Mouse (Mus musculus): ENCODE results near the gene B230217C12Rik. TPM values are rescaled to one million over a fixed set of nuclear protein-coding genes. Genes with fewer than 3 reads are reported as not detected.
"Not testable (repeated sequence)": the region's sequence is repeated elsewhere in the genome, so short reads cannot be mapped to it uniquely, and the experiment has no call there.

B230217C12Rik gene
- polyA plus RNA-seq, 1 experiment from 2014 or later: 2.9 TPM

DNA sequence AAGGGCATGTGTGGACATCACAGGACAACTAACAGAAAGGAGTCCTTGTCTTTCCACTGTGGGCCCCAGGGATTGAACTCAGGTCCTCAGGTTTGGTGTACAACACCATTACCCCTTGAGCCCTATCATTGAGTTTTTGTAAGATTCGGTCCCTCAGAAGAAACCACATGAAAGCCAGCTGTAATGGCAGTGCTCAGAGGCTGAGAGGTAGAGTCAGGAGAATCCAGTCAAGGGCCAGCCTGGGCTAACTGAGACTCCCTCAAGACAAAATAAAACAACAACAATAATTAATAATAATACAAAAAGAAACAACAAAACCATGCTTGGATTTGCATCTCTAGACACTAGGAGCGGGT is 467 bp upstream of the B230217C12Rik start:
- H3K4me1 ChIP-seq (replicated peaks): peaks cover 27% of the 10 kb centered on the region
- no peak overlapping the region for H3K4me3 ChIP-seq
- no peaks in the 10 kb centered on the region for H3K9me3 ChIP-seq (replicated peaks)
- no peak overlapping the region for H3K9ac ChIP-seq
- 67% methylated on average over 2 of the region's 2 CpGs for WGBS
- no peak for ATAC-seq (replicated peaks; ENCODE audit: insufficient number of reproducible peaks, insufficient read depth, low FRiP score, low read depth)
- peak overlapping the region; percentile 63; the same call in 1 of the 2 replicates for H3K27ac ChIP-seq
- peak overlapping the region; percentile 63 for H3K4me2 ChIP-seq
- no peaks in the 10 kb centered on the region for H3K27me3 ChIP-seq
- peaks cover 11% of the 10 kb centered on the region for H3K36me3 ChIP-seq

DNA sequence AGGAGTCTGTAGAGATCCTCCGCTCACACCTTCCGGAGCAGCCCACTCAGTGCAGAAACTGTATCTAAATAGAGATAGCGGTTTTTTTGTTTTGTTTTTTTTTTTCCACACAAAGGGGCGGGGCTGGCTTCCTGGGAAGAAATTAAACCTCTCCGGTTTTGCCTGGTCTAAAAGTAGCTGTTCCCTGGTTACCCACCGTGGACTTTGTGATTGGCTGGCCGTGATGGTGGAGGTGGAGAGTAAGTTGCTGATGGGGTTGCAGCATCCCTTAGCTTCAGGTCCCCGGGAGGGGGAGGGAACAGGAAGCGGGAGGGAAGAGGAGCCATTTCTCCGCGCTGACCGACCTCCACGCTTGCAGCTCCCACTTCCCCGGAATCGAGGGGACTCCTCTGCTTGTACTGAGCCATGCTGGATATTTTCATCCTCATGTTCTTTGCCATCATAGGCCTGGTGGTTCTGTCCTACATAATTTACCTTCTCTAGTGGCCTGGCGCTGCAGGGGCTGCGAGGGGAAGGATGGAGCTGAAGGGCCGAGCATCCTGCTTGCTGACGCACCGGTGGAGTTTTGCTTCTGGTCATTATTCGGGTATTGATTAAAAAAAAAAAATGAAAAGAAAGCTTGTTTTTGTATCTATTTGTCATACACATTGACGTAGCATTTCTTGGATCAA is 546 bp downstream of the B230217C12Rik start:
- no peaks in the 10 kb centered on the region for H3K9me3 ChIP-seq (replicated peaks)
- peaks cover 6% of the 10 kb centered on the region; the same call in 1 of the 2 replicates for H3K36me3 ChIP-seq
- peak overlapping the region; percentile 63 for H3K27ac ChIP-seq
- H3K4me3 ChIP-seq: peak overlapping the region; percentile 53
- H3K27me3 ChIP-seq: no peaks in the 10 kb centered on the region
- peak overlapping the region; percentile 38 for H3K9ac ChIP-seq
- peak; percentile 61 for ATAC-seq (replicated peaks; ENCODE audit: insufficient number of reproducible peaks, insufficient read depth, low FRiP score, low read depth)
- peak overlapping the region; percentile 63 for H3K4me2 ChIP-seq
- H3K4me1 ChIP-seq (replicated peaks): peaks cover 27% of the 10 kb centered on the region
- WGBS: 4% methylated on average over 22 of the region's 22 CpGs

DNA sequence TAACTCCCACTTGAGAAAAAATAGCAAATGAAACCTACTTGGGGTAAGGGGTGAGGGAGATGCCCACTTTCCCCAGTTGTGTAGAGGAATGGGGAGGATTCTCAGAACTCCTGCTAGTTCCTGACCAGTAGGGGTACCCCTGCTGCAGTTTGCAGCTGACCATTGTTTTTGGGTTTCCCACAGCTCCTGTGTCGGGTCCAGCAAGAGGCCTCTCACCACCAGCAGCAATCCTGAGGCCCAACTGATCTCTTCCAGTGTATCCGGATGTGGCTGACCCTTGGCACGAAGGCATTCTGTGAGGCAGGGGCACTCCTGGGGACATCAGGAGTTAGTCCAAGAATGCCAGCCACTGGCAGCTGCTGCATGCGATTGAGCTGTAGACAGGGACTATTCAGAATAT is 1.4 kb downstream of the B230217C12Rik start:
- ATAC-seq (replicated peaks; ENCODE audit: insufficient number of reproducible peaks, insufficient read depth, low FRiP score, low read depth): no peak
- Histone ChIP-seq H3K9ac (no peak overlapping the region), H3K4me3 (no peak overlapping the region)

DNA sequence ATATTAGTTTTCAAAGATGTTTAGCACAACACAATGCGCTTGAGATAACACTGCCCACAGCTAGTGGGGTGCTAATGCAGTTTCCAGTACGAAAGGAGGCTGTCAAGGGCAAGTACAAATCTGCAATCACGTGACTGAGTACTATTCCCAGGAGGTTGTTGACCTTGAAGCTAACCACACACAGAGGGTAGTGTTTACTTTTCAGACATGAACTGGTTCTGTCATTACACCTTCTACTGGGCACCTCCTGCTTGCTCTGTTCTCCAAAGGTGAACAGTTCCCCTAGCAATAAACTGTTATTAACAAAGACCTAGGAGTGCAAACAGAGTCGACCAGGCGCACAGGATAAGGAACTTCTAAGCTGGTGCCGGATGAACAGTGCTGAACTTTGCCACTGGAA is 9.8 kb downstream of the B230217C12Rik start:
- Histone ChIP-seq H3K27me3 (no peaks in the 10 kb centered on the region), H3K4me1 (replicated peaks) (no peaks in the 10 kb centered on the region), H3K27ac (peak overlapping the region; percentile 69), H3K4me3 (no peak overlapping the region), H3K36me3 (no peaks in the 10 kb centered on the region), H3K4me2 (no peak overlapping the region), H3K9ac (no peak overlapping the region), H3K9me3 (replicated peaks) (no peaks in the 10 kb centered on the region)
- 54% methylated on average over 6 of the region's 6 CpGs for WGBS
- 0 out of 2 replicates have a peak, but pooled peaks have one; percentile 47 for ATAC-seq (replicated peaks; ENCODE audit: insufficient number of reproducible peaks, insufficient read depth, low FRiP score, low read depth)

More for the DNA sequence above, 1.4 kb downstream of the B230217C12Rik start:
- H3K27me3 ChIP-seq: no peaks in the 10 kb centered on the region
- H3K36me3 ChIP-seq: no peaks in the 10 kb centered on the region
- WGBS: 56% methylated on average over 4 of the region's 4 CpGs
- peak overlapping the region; percentile 63; the same call in 1 of the 2 replicates for H3K4me2 ChIP-seq
- H3K4me1 ChIP-seq (replicated peaks): peaks cover 19% of the 10 kb centered on the region
- H3K9me3 ChIP-seq (replicated peaks): no peaks in the 10 kb centered on the region
- no peak overlapping the region for H3K27ac ChIP-seq

DNA sequence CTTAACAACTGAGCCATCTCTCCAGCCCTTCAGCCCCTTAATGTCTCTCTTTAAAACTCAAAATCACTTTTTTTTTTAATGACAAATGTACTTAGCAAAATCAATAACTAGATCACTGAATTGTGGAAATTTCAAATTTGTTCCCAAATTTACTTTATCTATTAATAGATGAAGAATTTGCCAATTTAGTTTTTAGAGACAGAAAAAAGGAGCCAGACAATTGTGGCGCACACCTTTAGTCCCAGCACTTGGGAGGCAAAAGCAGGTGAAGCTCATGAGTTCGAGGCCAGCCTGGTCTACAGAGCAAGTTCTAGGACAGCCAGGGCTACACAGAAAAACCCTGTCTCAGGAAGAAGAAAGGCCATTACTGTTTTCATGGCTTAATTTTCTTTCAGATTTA is 11.0 kb downstream of the B230217C12Rik start:
- WGBS: 87% methylated on average over 2 of the region's 2 CpGs
- ATAC-seq (replicated peaks; ENCODE audit: insufficient number of reproducible peaks, insufficient read depth, low FRiP score, low read depth): no peak
- Histone ChIP-seq H3K4me1 (replicated peaks) (no peaks in the 10 kb centered on the region), H3K36me3 (no peaks in the 10 kb centered on the region), H3K4me3 (no peak overlapping the region), H3K27ac (no peak overlapping the region), H3K9me3 (replicated peaks) (no peaks in the 10 kb centered on the region), H3K27me3 (no peaks in the 10 kb centered on the region), H3K4me2 (no peak overlapping the region), H3K9ac (no peak overlapping the region)

DNA sequence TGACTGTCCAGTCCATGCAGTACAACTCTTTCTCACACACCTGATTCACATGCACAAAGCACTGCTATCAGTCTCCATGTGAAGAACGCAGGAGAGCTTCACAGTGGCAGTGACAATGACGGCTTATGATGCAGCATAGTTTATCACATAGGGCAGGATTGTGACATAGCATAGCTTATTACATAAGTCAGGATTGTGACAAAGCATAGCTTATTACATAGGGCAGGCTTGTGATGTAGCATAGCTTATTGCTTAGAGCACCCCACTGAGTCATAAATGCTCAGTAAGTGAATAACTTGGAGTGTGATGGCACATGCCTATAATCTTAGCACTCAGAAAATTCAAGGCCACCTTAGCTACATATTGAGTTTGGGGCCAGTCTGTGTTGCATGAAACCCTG is 14.9 kb downstream of the B230217C12Rik start:
- Histone ChIP-seq H3K4me3 (no peak overlapping the region), H3K36me3 (no peaks in the 10 kb centered on the region), H3K4me2 (no peak overlapping the region), H3K9ac (no peak overlapping the region), H3K4me1 (replicated peaks) (no peaks in the 10 kb centered on the region), H3K27me3 (no peaks in the 10 kb centered on the region), H3K27ac (no peak overlapping the region), H3K9me3 (replicated peaks) (no peaks in the 10 kb centered on the region)
- ATAC-seq (replicated peaks; ENCODE audit: insufficient number of reproducible peaks, insufficient read depth, low FRiP score, low read depth): no peak
- WGBS: 85% methylated on average over 2 of the region's 2 CpGs

DNA sequence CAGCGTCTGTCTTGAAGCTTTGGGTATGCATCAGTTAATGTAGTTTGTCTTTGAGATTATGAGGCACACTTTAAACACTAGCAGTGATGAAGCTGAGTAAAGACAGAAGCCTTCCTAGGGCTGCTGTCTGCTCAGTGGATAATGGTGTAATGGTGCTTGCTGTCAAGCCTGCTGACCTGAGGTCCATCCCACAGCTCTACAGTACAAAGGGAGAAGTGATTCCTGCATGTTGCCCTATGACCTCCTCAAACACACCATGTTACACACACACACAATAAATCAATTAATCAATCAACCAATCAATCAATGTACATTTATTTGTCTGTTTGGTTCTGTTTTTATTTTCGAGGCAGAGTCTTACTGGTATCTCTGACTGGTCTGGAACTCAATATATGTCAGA is 21.6 kb downstream of the B230217C12Rik start:
- Histone ChIP-seq H3K4me3 (no peak overlapping the region), H3K4me1 (replicated peaks) (no peaks in the 10 kb centered on the region), H3K4me2 (no peak overlapping the region), H3K9ac (no peak overlapping the region), H3K9me3 (replicated peaks) (no peaks in the 10 kb centered on the region), H3K36me3 (no peaks in the 10 kb centered on the region), H3K27me3 (no peaks in the 10 kb centered on the region), H3K27ac (no peak overlapping the region)
- WGBS: 57% methylated on average over 2 of the region's 2 CpGs
- no peak for ATAC-seq (replicated peaks; ENCODE audit: insufficient number of reproducible peaks, insufficient read depth, low FRiP score, low read depth)

DNA sequence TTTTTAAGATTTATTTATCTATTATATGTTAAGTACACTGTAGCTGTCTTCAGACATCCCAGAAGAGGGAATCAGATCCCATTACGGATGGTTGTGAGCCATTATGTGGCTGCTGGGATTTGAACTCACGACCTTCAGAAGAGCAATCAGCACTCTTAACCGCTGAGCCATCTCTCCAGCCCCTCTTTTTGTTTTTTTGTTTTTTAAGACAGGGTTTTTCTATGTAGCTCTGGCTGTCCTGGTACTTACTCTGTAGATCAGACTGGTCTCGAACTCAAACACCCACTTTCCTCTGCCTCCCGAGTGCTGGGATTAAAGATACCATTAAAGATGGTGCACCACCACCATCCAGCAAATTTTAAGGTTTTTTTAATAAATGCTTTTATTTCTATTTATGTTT is 24.8 kb downstream of the B230217C12Rik start:
- 81% methylated on average over 5 of the region's 5 CpGs for WGBS
- Histone ChIP-seq H3K27ac (no peak overlapping the region), H3K9me3 (replicated peaks) (no peaks in the 10 kb centered on the region)

DNA sequence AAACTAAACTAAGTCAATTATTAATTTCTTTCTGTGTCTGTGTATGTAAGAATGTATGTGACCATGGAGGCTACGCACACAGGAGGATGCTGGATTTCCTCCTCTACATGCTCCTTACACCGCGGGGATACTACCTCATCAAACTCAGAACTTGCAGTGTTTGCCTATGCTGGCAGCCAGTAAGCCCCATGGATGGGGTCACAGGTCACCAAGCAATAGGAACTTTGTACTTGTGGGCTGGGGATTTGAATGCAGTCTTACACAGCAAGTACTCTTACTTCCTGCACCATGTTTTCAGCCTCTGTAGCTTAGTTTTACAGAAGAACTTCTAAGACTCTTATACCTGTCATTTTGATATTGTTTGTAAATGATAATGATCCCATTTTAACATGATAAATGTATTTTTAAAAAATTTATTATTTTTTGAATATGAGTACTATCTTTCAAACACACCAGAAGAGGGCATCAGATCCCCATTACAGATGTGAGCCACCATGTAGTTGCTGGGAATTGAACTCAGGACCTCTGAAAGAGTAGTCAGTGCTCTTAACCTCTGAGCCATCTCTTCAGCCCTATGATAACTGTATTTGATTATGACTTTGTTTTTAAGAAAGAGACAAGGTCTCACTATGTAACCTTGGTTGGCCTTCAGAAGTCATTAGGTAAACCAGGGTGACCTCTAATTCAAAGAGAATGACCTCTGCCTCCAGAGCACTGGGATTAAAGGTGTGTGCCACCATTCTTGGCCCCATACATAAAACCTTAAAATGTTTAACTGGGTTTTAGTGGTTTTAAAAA is 25.7 kb downstream of the B230217C12Rik start:
- Histone ChIP-seq H3K36me3 (no peaks in the 10 kb centered on the region), H3K27me3 (no peaks in the 10 kb centered on the region), H3K9me3 (replicated peaks) (no peaks in the 10 kb centered on the region), H3K4me1 (replicated peaks) (no peaks in the 10 kb centered on the region), H3K9ac (no peak overlapping the region), H3K4me2 (no peak overlapping the region), H3K27ac (no peak overlapping the region), H3K4me3 (no peak overlapping the region)
- WGBS: 86% methylated on average over 3 of the region's 3 CpGs
- no peak for ATAC-seq (replicated peaks; ENCODE audit: insufficient number of reproducible peaks, insufficient read depth, low FRiP score, low read depth)

More for the DNA sequence above, 24.8 kb downstream of the B230217C12Rik start:
- Histone ChIP-seq H3K36me3 (no peaks in the 10 kb centered on the region), H3K9ac (no peak overlapping the region), H3K4me3 (no peak overlapping the region), H3K4me1 (replicated peaks) (no peaks in the 10 kb centered on the region), H3K4me2 (no peak overlapping the region), H3K27me3 (no peaks in the 10 kb centered on the region)
- no peak for ATAC-seq (replicated peaks; ENCODE audit: insufficient number of reproducible peaks, insufficient read depth, low FRiP score, low read depth)

DNA sequence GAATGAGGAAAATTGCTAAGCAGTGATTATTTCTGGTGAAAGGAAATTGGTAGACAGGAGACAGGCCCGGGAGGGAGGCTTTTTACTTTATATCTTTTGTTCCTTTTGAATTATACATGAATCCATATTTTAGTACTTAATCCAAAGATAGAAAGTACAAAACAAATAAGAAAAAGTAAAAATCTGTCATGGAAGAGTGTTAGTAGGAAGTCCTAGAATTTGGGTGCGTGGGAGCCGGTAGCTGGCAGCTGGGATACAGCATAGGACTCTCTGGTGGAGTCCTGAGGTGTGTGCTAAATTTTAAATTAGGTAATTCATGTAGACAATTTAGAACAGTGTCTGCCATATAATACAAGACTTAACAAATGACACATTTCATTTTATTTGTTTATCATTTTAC is 27.0 kb downstream of the B230217C12Rik start:
- no peaks in the 10 kb centered on the region for H3K9me3 ChIP-seq (replicated peaks)
- H3K27me3 ChIP-seq: no peaks in the 10 kb centered on the region
- no peak overlapping the region for H3K27ac ChIP-seq
- WGBS: 86% methylated on average over 3 of the region's 3 CpGs
- no peak overlapping the region for H3K4me3 ChIP-seq
- H3K4me2 ChIP-seq: no peak overlapping the region
- ATAC-seq (replicated peaks; ENCODE audit: insufficient number of reproducible peaks, insufficient read depth, low FRiP score, low read depth): no peak
- no peak overlapping the region for H3K9ac ChIP-seq
- no peaks in the 10 kb centered on the region for H3K4me1 ChIP-seq (replicated peaks)
- no peaks in the 10 kb centered on the region for H3K36me3 ChIP-seq

DNA sequence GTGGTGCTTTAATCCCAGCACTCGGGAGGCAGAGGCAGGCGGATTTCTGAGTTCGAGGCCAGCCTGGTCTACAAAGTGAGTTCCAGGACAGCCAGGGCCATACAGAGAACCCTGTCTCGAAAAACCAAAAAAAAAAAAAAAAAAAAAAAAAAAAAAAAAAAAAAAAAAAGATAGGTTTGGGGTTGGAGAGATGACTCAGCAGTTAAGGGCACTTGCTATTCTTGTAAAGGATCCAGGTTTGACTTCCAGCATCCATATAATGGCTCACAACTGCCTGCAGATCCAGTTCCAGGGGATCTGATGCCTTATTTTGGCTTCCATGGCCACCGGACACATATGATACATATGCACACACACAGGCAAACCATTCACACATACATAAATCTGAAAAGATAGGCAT is 31.8 kb downstream of the B230217C12Rik start:
- not testable (repeated sequence) for H3K27ac ChIP-seq; H3K4me2 ChIP-seq; ATAC-seq (replicated peaks; ENCODE audit: insufficient number of reproducible peaks, insufficient read depth, low FRiP score, low read depth); H3K27me3 ChIP-seq; H3K4me3 ChIP-seq; H3K4me1 ChIP-seq (replicated peaks); H3K9me3 ChIP-seq (replicated peaks); H3K9ac ChIP-seq; H3K36me3 ChIP-seq
- WGBS: 79% methylated on average over 5 of the region's 5 CpGs

DNA sequence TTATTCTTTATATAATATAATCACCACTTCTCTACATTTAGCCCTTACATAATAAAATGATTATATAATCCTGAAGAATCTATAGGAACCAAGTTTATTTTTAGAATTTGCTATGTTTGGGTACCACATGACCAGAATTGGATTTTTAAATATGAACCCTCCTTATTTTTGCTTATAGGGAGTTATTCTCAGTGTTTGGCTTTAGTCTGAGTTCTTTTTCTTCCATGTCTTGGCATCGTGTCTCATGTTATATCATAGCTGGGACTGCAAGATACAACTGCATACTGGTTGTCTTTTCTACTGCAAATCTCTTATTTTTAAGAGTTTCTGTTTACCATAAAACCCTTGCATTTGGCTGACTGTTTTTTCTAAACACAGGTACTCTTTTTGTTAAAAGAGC is 33.8 kb downstream of the B230217C12Rik start:
- ATAC-seq (replicated peaks; ENCODE audit: insufficient number of reproducible peaks, insufficient read depth, low FRiP score, low read depth): no peak
- Histone ChIP-seq H3K4me3 (no peak overlapping the region), H3K4me1 (replicated peaks) (no peaks in the 10 kb centered on the region), H3K27ac (no peak overlapping the region), H3K36me3 (no peaks in the 10 kb centered on the region), H3K4me2 (no peak overlapping the region), H3K9ac (no peak overlapping the region), H3K9me3 (replicated peaks) (no peaks in the 10 kb centered on the region), H3K27me3 (no peaks in the 10 kb centered on the region)
- WGBS: 75% methylated on average over 1 of the region's 1 CpGs

Measured in heart, embryonic 15.5 days (tissue).